Mouse (Mus musculus): ENCODE data around the gene Spata6. TPM values are rescaled to one million over a fixed set of nuclear protein-coding genes. Genes with fewer than 3 reads are reported as not detected.

The Spata6 gene
- polyA plus RNA-seq (2014; fragmentation: Nextera tagmentation; extraction: Ambion mirVana), result 25.3 and 26.2 TPM in 2 replicates

DNA sequence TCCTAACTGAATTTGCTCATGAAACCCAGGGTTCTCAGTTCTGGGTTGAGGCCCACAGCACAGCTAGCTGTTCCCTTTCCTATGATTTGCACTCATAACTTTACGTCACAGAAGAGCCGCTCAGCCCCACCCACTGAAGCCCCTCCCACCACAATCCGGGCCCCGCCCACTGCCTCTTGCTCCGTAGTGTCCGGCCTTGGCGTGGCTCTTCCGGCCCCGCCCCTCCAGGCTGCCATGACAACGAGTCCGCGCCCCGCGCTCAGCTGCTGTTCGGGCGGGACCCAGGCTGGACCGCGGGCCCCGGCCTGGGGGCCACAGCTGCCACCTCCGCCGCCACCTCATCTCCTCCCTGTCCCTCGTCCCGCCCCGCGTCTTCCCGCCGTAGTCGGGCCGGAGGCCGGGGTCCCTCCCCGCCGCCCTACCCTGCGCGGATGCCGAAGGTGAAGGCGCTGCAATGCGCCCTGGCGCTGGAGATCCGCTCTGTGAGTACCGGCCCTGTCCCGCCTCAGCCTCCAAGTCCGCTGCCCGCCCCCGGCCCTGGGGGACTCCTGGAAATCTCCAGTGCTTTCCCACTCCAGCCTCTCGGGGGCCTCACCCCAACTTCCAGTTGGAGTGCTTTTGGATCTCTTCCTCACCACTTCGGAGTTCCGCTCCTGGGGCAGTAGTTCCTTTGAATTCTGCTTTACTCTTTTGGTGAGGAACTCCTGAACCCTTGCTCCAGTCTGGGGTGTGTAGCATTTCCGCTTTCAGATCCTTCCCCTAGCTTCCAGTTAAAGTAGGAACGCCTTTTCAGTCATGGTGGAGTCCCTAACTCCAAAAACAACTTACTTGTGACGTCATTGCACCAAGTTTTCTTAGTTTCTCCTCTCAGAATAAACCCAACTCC, at the start of gene Spata6:
Gene Spata6, plus strand, starts transcription at position 209 of the 886 bp plus-strand sequence.
- no peaks in the 10 kb centered on the region for H3K27me3 ChIP-seq (replicated peaks; ENCODE audit: control insufficient read depth, insufficient read depth, low read length)
- H3K27ac ChIP-seq (replicated peaks; ENCODE audit: low read depth, low read length), result peak within 1 kb of the TSS; percentile 81
- H3K4me1 ChIP-seq (ENCODE audit: control insufficient read depth, insufficient read depth, low read length), result peaks cover 11% of the 10 kb centered on the region
- WGBS, result under 1% methylated on average over 34 of the region's 50 CpGs
- DNase-seq (ENCODE audit: low spot score) (peak; percentile 92), ATAC-seq (ENCODE audit: low read depth) (peak; percentile 96)
- H3K9ac ChIP-seq (ENCODE audit: low read depth, low read length), result peak within 1 kb of the TSS; percentile 82
- H3K9me3 ChIP-seq (ENCODE audit: control insufficient read depth, low read length), result no peaks in the 10 kb centered on the region
- H3K4me3 ChIP-seq (ENCODE audit: low read depth, low read length), result peak within 1 kb of the TSS; percentile 90
- no peaks in the 10 kb centered on the region for H3K36me3 ChIP-seq (ENCODE audit: control insufficient read depth, insufficient read depth, low read length)
- H3K4me2 ChIP-seq (ENCODE audit: low read depth, low read length), result peak within 1 kb of the TSS; percentile 72

DNA sequence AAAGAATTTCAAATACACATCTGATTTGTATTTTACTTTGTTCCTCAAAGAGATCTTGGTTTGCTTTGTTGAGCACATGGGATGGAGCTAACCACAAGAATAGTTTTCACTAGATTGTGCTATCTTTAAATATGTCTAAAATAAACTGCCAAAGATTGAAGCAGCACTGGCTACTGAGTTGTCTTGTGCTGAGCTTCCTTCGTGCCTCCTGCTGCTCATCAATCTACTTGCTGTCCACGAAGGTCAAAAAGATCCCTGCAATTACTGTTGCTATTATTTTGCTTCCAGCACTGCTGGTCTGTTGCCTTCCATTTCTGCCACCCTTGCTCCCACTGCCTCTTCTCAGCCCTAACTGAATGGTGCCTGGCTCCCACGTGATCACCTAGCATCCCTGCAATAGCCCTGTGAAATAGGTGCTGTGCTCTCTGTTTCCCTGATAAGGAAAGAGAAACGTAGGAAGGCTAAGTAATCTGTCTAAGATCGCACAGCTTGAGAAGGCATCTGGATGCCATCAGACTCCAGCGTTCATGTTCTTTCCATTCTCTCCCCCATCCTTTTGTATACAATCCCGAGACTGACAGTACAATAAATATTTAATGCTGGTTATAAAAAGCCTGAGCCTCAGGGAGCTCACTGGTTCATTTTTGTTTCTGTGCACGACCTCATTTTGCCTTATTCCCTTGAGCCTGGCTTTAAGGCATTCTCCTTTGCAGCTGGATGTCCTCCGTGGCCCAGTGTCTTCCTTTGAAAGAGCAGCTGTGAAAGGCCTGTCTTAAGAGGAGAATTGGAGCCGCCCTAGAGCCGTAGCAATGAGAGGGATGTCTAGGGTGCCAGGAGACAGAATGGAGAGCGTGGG, 49.0 kb upstream of the Spata6 start:
- no peak overlapping the region for H3K9ac ChIP-seq (ENCODE audit: low read depth, low read length)
- no peaks in the 10 kb centered on the region for H3K9me3 ChIP-seq (ENCODE audit: control insufficient read depth, low read length)
- H3K4me3 ChIP-seq (ENCODE audit: low read depth, low read length), result no peak overlapping the region
- DNase-seq (ENCODE audit: low spot score), result peak; percentile 57
- 29% methylated on average over 12 of the region's 12 CpGs for WGBS
- peak; percentile 44; the same call in 1 of the 2 replicates for ATAC-seq (ENCODE audit: low read depth)
- no peaks in the 10 kb centered on the region for H3K27me3 ChIP-seq (replicated peaks; ENCODE audit: control insufficient read depth, insufficient read depth, low read length)
- H3K4me1 ChIP-seq (ENCODE audit: control insufficient read depth, insufficient read depth, low read length), result 0 out of 2 replicates have a peak, but pooled peaks cover 14% of the 10 kb centered on the region
- peak overlapping the region; percentile 20; the same call in 1 of the 2 replicates for H3K4me2 ChIP-seq (ENCODE audit: low read depth, low read length)
- no peaks in the 10 kb centered on the region for H3K36me3 ChIP-seq (ENCODE audit: control insufficient read depth, insufficient read depth, low read length)
- H3K27ac ChIP-seq (replicated peaks; ENCODE audit: low read depth, low read length), result peak overlapping the region; percentile 10

GRCm38 (mm10) chr4:111671440-111671839, 48.3 kb upstream of the Spata6 start:
- ATAC-seq (ENCODE audit: low read depth) (no peak), DNase-seq (ENCODE audit: low spot score) (no peak)
- Histone ChIP-seq H3K27ac (replicated peaks; ENCODE audit: low read depth, low read length) (peak overlapping the region; percentile 10; the same call in 1 of the 2 replicates), H3K4me3 (ENCODE audit: low read depth, low read length) (no peak overlapping the region), H3K27me3 (replicated peaks; ENCODE audit: control insufficient read depth, insufficient read depth, low read length) (no peaks in the 10 kb centered on the region), H3K4me2 (ENCODE audit: low read depth, low read length) (peak overlapping the region; percentile 20; the same call in 1 of the 2 replicates), H3K4me1 (ENCODE audit: control insufficient read depth, insufficient read depth, low read length) (0 out of 2 replicates have a peak, but pooled peaks cover 14% of the 10 kb centered on the region), H3K36me3 (ENCODE audit: control insufficient read depth, insufficient read depth, low read length) (no peaks in the 10 kb centered on the region), H3K9me3 (ENCODE audit: control insufficient read depth, low read length) (no peaks in the 10 kb centered on the region), H3K9ac (ENCODE audit: low read depth, low read length) (no peak overlapping the region)
- 40% methylated on average over 4 of the region's 4 CpGs for WGBS

GRCm38 (mm10) chr4:111673904-111674303, 45.9 kb upstream of the Spata6 start:
- no peaks in the 10 kb centered on the region for H3K36me3 ChIP-seq (ENCODE audit: control insufficient read depth, insufficient read depth, low read length)
- DNase-seq (ENCODE audit: low spot score), result no peak
- no peak for ATAC-seq (ENCODE audit: low read depth)
- no peak overlapping the region for H3K4me2 ChIP-seq (ENCODE audit: low read depth, low read length)
- no peaks in the 10 kb centered on the region for H3K9me3 ChIP-seq (ENCODE audit: control insufficient read depth, low read length)
- no peak overlapping the region for H3K27ac ChIP-seq (replicated peaks; ENCODE audit: low read depth, low read length)
- no peak overlapping the region for H3K9ac ChIP-seq (ENCODE audit: low read depth, low read length)
- 0 out of 2 replicates have a peak, but pooled peaks cover 14% of the 10 kb centered on the region for H3K4me1 ChIP-seq (ENCODE audit: control insufficient read depth, insufficient read depth, low read length)
- no peaks in the 10 kb centered on the region for H3K27me3 ChIP-seq (replicated peaks; ENCODE audit: control insufficient read depth, insufficient read depth, low read length)
- H3K4me3 ChIP-seq (ENCODE audit: low read depth, low read length), result no peak overlapping the region

DNA sequence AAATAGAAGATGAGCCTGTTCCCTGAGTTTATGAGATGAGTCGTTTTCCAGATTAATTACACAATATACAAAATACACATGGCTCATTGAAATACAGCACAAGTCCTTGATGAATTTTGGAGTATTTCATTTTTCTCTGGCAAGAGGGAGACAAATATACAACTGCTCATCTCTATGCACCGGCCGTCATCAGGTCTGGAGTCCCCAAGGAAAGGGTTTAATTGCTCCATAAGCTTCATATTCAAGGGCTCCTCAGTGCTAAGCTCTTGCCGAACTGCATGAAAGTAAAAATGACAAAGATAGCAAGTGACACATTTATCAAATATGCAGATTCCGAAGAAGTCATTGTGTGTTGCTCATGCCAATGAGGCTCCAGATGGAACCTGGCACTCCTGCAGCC, 37.9 kb upstream of the Spata6 start:
- H3K27ac ChIP-seq (replicated peaks; ENCODE audit: low read depth, low read length), result no peak overlapping the region
- no peak for DNase-seq (ENCODE audit: low spot score)
- no peaks in the 10 kb centered on the region for H3K27me3 ChIP-seq (replicated peaks; ENCODE audit: control insufficient read depth, insufficient read depth, low read length)
- H3K4me2 ChIP-seq (ENCODE audit: low read depth, low read length), result no peak overlapping the region
- H3K9ac ChIP-seq (ENCODE audit: low read depth, low read length), result no peak overlapping the region
- WGBS, result 81% methylated on average over 5 of the region's 5 CpGs
- H3K9me3 ChIP-seq (ENCODE audit: control insufficient read depth, low read length), result no peaks in the 10 kb centered on the region
- no peak for ATAC-seq (ENCODE audit: low read depth)
- H3K4me1 ChIP-seq (ENCODE audit: control insufficient read depth, insufficient read depth, low read length), result no peaks in the 10 kb centered on the region
- no peaks in the 10 kb centered on the region for H3K36me3 ChIP-seq (ENCODE audit: control insufficient read depth, insufficient read depth, low read length)
- no peak overlapping the region for H3K4me3 ChIP-seq (ENCODE audit: low read depth, low read length)

GRCm38 (mm10) chr4:111682793-111683192, 37.0 kb upstream of the Spata6 start:
- DNase-seq (ENCODE audit: low spot score), result no peak
- Histone ChIP-seq H3K9ac (ENCODE audit: low read depth, low read length) (no peak overlapping the region), H3K4me2 (ENCODE audit: low read depth, low read length) (no peak overlapping the region), H3K36me3 (ENCODE audit: control insufficient read depth, insufficient read depth, low read length) (no peaks in the 10 kb centered on the region), H3K4me1 (ENCODE audit: control insufficient read depth, insufficient read depth, low read length) (peaks cover 4% of the 10 kb centered on the region; the same call in 1 of the 2 replicates), H3K27me3 (replicated peaks; ENCODE audit: control insufficient read depth, insufficient read depth, low read length) (no peaks in the 10 kb centered on the region), H3K4me3 (ENCODE audit: low read depth, low read length) (no peak overlapping the region), H3K27ac (replicated peaks; ENCODE audit: low read depth, low read length) (no peak overlapping the region), H3K9me3 (ENCODE audit: control insufficient read depth, low read length) (no peaks in the 10 kb centered on the region)
- WGBS, result 82% methylated on average over 3 of the region's 3 CpGs
- ATAC-seq (ENCODE audit: low read depth), result no peak

DNA sequence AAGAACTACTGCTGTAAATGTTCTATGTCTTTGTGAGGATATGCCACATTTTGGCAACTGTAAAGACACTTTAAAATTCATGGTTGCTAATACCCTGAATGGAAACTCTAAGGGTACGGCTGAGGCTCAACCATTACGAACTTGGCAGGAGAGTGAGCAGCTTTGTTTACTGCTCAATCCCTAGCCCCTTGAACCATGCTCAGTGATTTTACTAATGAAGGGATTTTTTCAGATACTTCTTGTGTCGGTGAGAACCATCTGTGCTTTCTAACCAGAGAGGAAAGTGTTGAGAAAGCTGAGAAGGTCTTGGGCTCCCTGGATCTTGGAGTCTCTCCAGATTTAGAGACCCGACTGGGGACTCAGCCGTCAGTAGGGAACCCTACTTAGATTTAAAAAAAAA, 35.9 kb upstream of the Spata6 start:
- no peak overlapping the region for H3K4me2 ChIP-seq (ENCODE audit: low read depth, low read length)
- H3K27me3 ChIP-seq (replicated peaks; ENCODE audit: control insufficient read depth, insufficient read depth, low read length), result no peaks in the 10 kb centered on the region
- no peak overlapping the region for H3K9ac ChIP-seq (ENCODE audit: low read depth, low read length)
- H3K36me3 ChIP-seq (ENCODE audit: control insufficient read depth, insufficient read depth, low read length), result no peaks in the 10 kb centered on the region
- DNase-seq (ENCODE audit: low spot score) (no peak), ATAC-seq (ENCODE audit: low read depth) (no peak)
- H3K27ac ChIP-seq (replicated peaks; ENCODE audit: low read depth, low read length), result no peak overlapping the region
- no peak overlapping the region for H3K4me3 ChIP-seq (ENCODE audit: low read depth, low read length)
- H3K9me3 ChIP-seq (ENCODE audit: control insufficient read depth, low read length), result no peaks in the 10 kb centered on the region
- 58% methylated on average over 5 of the region's 5 CpGs for WGBS
- peaks cover 4% of the 10 kb centered on the region; the same call in 1 of the 2 replicates for H3K4me1 ChIP-seq (ENCODE audit: control insufficient read depth, insufficient read depth, low read length)

DNA sequence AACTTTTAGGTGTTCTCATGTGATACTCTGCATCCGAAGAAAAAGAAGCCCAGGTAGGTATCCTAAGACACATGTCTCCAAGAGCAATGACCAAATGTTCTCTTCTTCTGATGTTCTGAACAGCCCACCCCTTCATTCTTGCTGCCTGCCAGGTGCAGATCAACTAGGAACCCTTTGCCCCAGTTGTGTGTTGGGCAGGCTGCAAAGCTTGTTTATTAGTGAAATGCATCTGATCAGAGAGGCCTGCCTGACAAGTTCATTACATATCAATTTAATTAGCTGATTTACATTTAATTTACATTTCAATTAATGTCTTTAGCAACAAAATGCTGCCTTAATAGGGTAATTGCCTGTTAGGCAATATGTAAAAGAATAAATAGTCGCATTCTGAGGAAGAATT, 33.8 kb upstream of the Spata6 start:
- Histone ChIP-seq H3K4me1 (ENCODE audit: control insufficient read depth, insufficient read depth, low read length) (peaks cover 4% of the 10 kb centered on the region; the same call in 1 of the 2 replicates), H3K27me3 (replicated peaks; ENCODE audit: control insufficient read depth, insufficient read depth, low read length) (no peaks in the 10 kb centered on the region), H3K4me3 (ENCODE audit: low read depth, low read length) (no peak overlapping the region), H3K4me2 (ENCODE audit: low read depth, low read length) (no peak overlapping the region), H3K9me3 (ENCODE audit: control insufficient read depth, low read length) (no peaks in the 10 kb centered on the region), H3K36me3 (ENCODE audit: control insufficient read depth, insufficient read depth, low read length) (no peaks in the 10 kb centered on the region), H3K27ac (replicated peaks; ENCODE audit: low read depth, low read length) (no peak overlapping the region), H3K9ac (ENCODE audit: low read depth, low read length) (no peak overlapping the region)
- no peak for ATAC-seq (ENCODE audit: low read depth)
- WGBS, result 77% methylated on average over 2 of the region's 2 CpGs
- no peak for DNase-seq (ENCODE audit: low spot score)
